Mouse (Mus musculus): Measurements from ENCODE around the gene Clec12a.

DNA sequence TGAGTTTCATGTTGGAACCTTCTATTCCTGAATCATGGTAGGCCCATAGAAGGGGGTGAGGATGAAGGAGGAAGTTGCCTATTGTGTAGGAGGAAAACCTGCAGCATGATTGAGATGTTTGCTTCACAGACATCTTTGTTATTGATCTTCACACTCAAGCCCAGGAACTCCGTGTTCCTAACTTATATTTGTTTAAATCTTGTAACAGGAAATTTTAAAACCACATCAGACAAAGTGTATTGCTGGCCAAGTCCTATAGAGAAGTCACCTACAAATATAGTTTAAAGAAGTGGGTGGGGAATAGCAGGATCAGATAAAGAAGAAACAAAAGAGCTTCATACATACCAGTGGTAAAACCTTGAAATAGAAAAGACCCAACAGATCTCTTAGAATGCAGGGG is 38.3 kb upstream of the Clec12a start:
- no peak for TF ChIP-seq CTCF (IDR thresholded peaks at IDR 0.05; ENCODE audit: insufficient read depth, low read depth, low read length)
- no peak for TF ChIP-seq POLR2A (IDR thresholded peaks at IDR 0.05; ENCODE audit: insufficient read depth, low read depth, low read length)
